Mouse (Mus musculus): ENCODE measurements at regions not wholly inside any gene's neighbourhood (a gene's known extent, or its start where the extent isn't known, plus 50 kb on each side); places are given as distances from the start of the nearest gene placed in this dataset.

DNA sequence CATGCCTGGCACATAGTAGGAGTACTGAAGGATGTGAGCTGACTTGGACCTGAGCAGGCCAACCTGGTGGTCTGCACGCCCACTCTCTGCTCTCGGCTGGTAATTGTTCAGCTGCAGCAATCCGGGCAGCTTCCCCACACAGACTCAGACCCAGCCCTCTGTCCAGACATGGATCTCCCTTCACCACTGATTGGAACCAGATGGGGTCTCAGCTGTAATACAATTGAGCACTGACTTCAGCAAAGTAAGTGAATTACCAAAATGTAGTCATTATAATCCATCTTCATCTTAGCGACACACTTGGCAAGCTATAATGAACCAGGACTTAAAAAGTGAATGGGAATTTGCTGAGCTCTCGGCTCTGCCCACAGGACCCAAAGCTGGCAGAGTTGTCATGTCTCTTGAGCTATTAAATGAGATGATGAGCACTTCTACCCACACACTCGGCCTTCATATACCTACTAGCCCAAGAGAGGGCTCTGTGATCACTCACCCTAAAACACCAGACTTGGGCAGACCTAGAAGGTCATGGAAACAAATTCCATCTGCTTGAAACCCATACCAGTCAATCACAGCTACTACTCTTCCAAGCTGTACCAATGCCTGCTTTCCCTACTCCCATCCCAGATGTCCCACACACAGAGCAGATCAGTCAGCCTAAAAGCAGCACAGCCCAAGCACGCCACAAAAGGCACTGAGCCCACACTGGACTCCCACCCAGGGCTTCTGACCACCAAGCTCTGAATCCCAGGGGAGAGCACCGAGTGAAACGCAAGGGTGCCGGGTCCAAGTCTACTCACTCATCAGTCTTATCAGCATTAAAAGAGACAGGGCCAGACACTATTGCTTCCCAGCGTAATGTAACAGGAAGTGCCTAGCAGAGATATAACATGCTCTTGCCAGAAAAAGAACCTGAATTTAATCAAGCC is 231.2 kb upstream of the Zfp637 start:
- Histone ChIP-seq H3K9me3 (no peaks in the 10 kb centered on the region), H3K4me3 (no peak overlapping the region), H3K27me3 (replicated peaks; ENCODE audit: low read depth, poor library complexity, severe bottlenecking) (no peaks in the 10 kb centered on the region), H3K4me1 (peaks cover 40% of the 10 kb centered on the region), H3K36me3 (replicated peaks) (no peaks in the 10 kb centered on the region), H3K27ac (replicated peaks) (peak overlapping the region; percentile 78)
- 60% methylated on average over 11 of the region's 11 CpGs for WGBS
- peak; percentile 77 for DNase-seq (ENCODE audit: low spot score)

DNA sequence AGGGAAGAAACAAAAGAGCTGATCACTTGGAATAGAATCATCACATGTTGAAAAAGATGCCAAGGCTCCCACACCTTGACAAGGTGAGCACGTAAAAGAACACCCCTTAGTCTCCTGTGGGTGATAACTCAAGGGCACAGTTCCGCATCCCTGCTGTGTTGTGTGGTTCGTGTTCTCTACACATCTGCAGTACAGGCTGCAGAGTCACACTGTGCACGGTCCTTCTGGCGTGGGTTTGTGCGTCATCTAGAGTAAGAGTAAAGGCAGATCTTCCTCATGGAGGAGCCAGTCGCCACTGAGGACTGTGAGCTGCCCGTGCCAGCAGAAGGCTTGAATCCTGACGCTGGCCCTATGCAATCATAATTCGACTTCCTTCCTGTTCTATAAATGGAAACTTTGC is 229.7 kb upstream of the Zfp637 start:
- Histone ChIP-seq H3K27ac (replicated peaks) (peak overlapping the region; percentile 44; the same call in 1 of the 2 replicates), H3K4me1 (peaks cover 40% of the 10 kb centered on the region), H3K9me3 (no peaks in the 10 kb centered on the region), H3K36me3 (replicated peaks) (no peaks in the 10 kb centered on the region), H3K4me3 (no peak overlapping the region), H3K27me3 (replicated peaks; ENCODE audit: low read depth, poor library complexity, severe bottlenecking) (no peaks in the 10 kb centered on the region)
- 86% methylated on average over 10 of the region's 10 CpGs for WGBS
- DNase-seq (ENCODE audit: low spot score) = no peak

GRCm38 (mm10) chr6:117611965-117612364 is 229.0 kb upstream of the Zfp637 start:
- peaks cover 40% of the 10 kb centered on the region for H3K4me1 ChIP-seq

DNA sequence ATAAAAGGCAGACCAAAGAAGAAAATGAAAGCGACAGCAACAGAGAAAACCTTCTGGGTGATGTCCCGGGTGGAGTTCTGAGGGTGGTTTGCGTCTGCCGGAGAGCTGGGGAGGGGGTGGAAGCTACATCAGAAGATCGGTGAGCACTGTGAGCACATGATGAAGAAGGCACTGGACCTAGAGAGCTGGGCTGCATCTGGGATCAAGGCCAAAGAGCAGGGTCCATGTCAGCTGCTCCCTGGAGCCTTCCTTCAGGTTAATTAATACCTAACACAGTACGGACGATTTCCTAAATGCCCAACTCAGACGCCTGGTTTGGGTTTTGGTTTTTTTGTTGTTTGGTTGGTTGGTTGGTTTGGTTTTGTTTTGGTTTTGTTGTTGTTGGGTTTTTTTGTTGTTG is 228.6 kb upstream of the Zfp637 start:
- H3K36me3 ChIP-seq (replicated peaks) = no peaks in the 10 kb centered on the region
- H3K9me3 ChIP-seq = no peaks in the 10 kb centered on the region
- H3K4me1 ChIP-seq = peaks cover 40% of the 10 kb centered on the region
- DNase-seq (ENCODE audit: low spot score) = no peak
- no peak overlapping the region for H3K4me3 ChIP-seq
- H3K27ac ChIP-seq (replicated peaks) = peak overlapping the region; percentile 54; the same call in 1 of the 2 replicates
- WGBS = 64% methylated on average over 8 of the region's 8 CpGs
- no peaks in the 10 kb centered on the region for H3K27me3 ChIP-seq (replicated peaks; ENCODE audit: low read depth, poor library complexity, severe bottlenecking)

More at GRCm38 (mm10) chr6:117611965-117612364, 229.0 kb upstream of the Zfp637 start:
- Histone ChIP-seq H3K27ac (replicated peaks) (peak overlapping the region; percentile 54; the same call in 1 of the 2 replicates), H3K36me3 (replicated peaks) (no peaks in the 10 kb centered on the region), H3K9me3 (no peaks in the 10 kb centered on the region), H3K4me3 (no peak overlapping the region), H3K27me3 (replicated peaks; ENCODE audit: low read depth, poor library complexity, severe bottlenecking) (no peaks in the 10 kb centered on the region)
- WGBS = 87% methylated on average over 8 of the region's 8 CpGs
- DNase-seq (ENCODE audit: low spot score) = no peak

DNA sequence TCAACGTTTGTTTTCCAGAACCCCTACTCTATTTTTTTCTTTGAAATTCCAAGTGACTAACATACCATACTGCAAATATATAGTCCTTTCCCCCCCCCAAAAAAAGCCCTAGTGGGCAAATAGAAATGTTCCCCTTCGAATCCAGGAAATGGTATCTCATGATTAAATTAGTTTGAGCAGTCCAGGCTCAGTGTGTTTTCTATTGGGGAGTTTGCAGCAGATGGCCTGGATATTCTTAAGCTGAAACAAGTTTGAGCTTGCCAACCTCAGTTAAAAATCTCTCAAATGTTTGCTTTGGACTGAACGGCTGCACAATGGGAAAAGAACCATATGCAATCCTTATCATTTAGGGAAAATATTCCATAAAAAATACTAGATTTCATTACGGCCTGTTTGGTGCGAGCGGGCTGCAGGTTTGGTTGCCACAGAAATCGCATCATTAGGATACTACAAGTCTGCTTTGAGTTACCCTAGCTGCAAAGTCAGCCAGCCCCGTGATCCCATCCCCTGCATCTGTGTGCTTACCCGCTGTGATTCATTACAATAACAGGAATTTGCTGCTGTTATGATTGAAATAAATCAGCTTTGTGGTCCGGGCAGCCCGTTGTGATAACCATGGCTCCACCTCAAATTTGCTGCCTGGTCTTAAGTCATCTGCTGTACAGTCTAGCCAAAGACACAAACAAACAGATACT is 227.2 kb upstream of the Zfp637 start:
- H3K27ac ChIP-seq (replicated peaks) = peak overlapping the region; percentile 80
- no peaks in the 10 kb centered on the region for H3K27me3 ChIP-seq (replicated peaks; ENCODE audit: low read depth, poor library complexity, severe bottlenecking)
- no peak overlapping the region for H3K4me3 ChIP-seq
- no peaks in the 10 kb centered on the region for H3K9me3 ChIP-seq
- H3K36me3 ChIP-seq (replicated peaks) = no peaks in the 10 kb centered on the region
- peak; percentile 38 for DNase-seq (ENCODE audit: low spot score)
- H3K4me1 ChIP-seq = peaks cover 40% of the 10 kb centered on the region
- 52% methylated on average over 11 of the region's 11 CpGs for WGBS

GRCm38 (mm10) chr6:117614386-117614785 is 226.6 kb upstream of the Zfp637 start:
- H3K27ac ChIP-seq (replicated peaks) = peak overlapping the region; percentile 80
- no peak for DNase-seq (ENCODE audit: low spot score)
- 83% methylated on average over 6 of the region's 6 CpGs for whole genome bisulfite sequencing
- H3K36me3 ChIP-seq (replicated peaks) = no peaks in the 10 kb centered on the region
- H3K4me3 ChIP-seq = no peak overlapping the region
- no peaks in the 10 kb centered on the region for H3K27me3 ChIP-seq (replicated peaks; ENCODE audit: low read depth, poor library complexity, severe bottlenecking)
- H3K9me3 ChIP-seq = no peaks in the 10 kb centered on the region
- peaks cover 35% of the 10 kb centered on the region for H3K4me1 ChIP-seq

GRCm38 (mm10) chr6:117617168-117617567 is 223.8 kb upstream of the Zfp637 start:
- 88% methylated on average over 6 of the region's 6 CpGs for WGBS
- Histone ChIP-seq H3K4me1 (peaks cover 25% of the 10 kb centered on the region), H3K4me3 (no peak overlapping the region), H3K27me3 (replicated peaks; ENCODE audit: low read depth, poor library complexity, severe bottlenecking) (no peaks in the 10 kb centered on the region), H3K9me3 (no peaks in the 10 kb centered on the region), H3K36me3 (replicated peaks) (no peaks in the 10 kb centered on the region), H3K27ac (replicated peaks) (no peak overlapping the region)
- DNase-seq (ENCODE audit: low spot score) = no peak

DNA sequence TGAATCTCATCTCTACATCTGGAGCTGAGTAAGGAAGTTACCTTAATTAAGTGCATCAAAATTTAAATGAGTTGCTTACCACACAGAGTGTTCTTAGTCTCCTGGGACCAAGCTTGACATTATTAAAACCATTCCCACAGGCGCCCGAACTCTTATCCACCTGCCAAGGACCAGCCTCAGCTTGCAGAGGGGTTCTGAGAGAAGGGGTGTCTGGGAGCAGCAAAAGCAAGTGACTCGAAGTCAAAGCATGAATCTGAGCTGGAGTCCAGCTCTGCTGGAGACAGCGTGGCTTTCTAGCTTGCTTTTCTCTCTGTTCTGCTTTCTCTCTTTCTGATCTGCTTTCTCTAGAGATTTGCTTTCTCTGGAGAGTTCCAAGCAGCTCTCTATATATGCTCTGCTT is 223.0 kb upstream of the Zfp637 start:
- Histone ChIP-seq H3K4me3 (no peak overlapping the region), H3K27me3 (replicated peaks; ENCODE audit: low read depth, poor library complexity, severe bottlenecking) (no peaks in the 10 kb centered on the region), H3K9me3 (no peaks in the 10 kb centered on the region), H3K27ac (replicated peaks) (no peak overlapping the region), H3K4me1 (peaks cover 19% of the 10 kb centered on the region), H3K36me3 (replicated peaks) (no peaks in the 10 kb centered on the region)
- WGBS = 81% methylated on average over 4 of the region's 4 CpGs
- DNase-seq (ENCODE audit: low spot score) = no peak

- Histone ChIP-seq H3K4me1 (peaks cover 5% of the 10 kb centered on the region; the same call in 1 of the 2 replicates), H3K36me3 (replicated peaks) (no peaks in the 10 kb centered on the region), H3K9me3 (no peaks in the 10 kb centered on the region), H3K27ac (replicated peaks) (0 out of 2 replicates have a peak overlapping the region, but pooled peaks have one; percentile 30), H3K4me3 (no peak overlapping the region), H3K27me3 (replicated peaks; ENCODE audit: low read depth, poor library complexity, severe bottlenecking) (no peaks in the 10 kb centered on the region)
- WGBS = 68% methylated on average over 2 of the region's 2 CpGs
- no peak for DNase-seq (ENCODE audit: low spot score)
These were observed 221.4 kb upstream of the Zfp637 start for GRCm38 (mm10) chr6:117619606-117620005.

DNA sequence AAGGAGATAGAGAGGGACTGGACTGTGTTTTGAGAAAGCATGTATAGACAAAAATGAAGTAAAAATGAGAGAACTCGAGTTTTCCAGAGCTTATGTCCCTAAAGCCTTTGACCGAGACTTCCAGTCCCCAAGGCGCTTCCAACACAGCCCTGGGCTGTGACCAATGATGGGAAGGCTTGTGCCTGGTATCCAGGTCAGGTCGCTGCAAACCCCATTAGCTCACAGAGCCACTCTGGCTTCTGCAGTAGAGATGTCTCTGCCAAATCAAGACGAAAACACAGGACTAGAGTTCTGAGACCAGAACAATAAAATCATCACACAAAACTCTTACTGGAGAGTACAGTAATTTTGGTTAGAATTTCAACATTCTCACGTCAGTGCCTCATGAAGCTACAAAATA is 218.5 kb upstream of the Zfp637 start:
- DNase-seq (ENCODE audit: low spot score) = no peak
- peaks cover 10% of the 10 kb centered on the region for H3K4me1 ChIP-seq
- 85% methylated on average over 6 of the region's 6 CpGs for WGBS
- no peak overlapping the region for H3K27ac ChIP-seq (replicated peaks)
- H3K27me3 ChIP-seq (replicated peaks; ENCODE audit: low read depth, poor library complexity, severe bottlenecking) = no peaks in the 10 kb centered on the region
- H3K4me3 ChIP-seq = no peak overlapping the region
- H3K36me3 ChIP-seq (replicated peaks) = no peaks in the 10 kb centered on the region
- no peaks in the 10 kb centered on the region for H3K9me3 ChIP-seq

GRCm38 (mm10) chr6:117622946-117623345 is 218.0 kb upstream of the Zfp637 start:
- Histone ChIP-seq H3K9me3 (no peaks in the 10 kb centered on the region), H3K4me1 (peaks cover 10% of the 10 kb centered on the region), H3K27me3 (replicated peaks; ENCODE audit: low read depth, poor library complexity, severe bottlenecking) (no peaks in the 10 kb centered on the region), H3K36me3 (replicated peaks) (no peaks in the 10 kb centered on the region), H3K27ac (replicated peaks) (no peak overlapping the region), H3K4me3 (no peak overlapping the region)
- no peak for DNase-seq (ENCODE audit: low spot score)

- Histone ChIP-seq H3K27me3 (replicated peaks; ENCODE audit: low read depth, poor library complexity, severe bottlenecking) (no peaks in the 10 kb centered on the region), H3K27ac (replicated peaks) (peak overlapping the region; percentile 30; the same call in 1 of the 2 replicates), H3K36me3 (replicated peaks) (no peaks in the 10 kb centered on the region), H3K9me3 (no peaks in the 10 kb centered on the region), H3K4me1 (peaks cover 7% of the 10 kb centered on the region), H3K4me3 (no peak overlapping the region)
- no peak for DNase-seq (ENCODE audit: low spot score)
- 46% methylated on average over 5 of the region's 5 CpGs for WGBS
These were observed 215.3 kb upstream of the Zfp637 start for GRCm38 (mm10) chr6:117625716-117626115.

DNA sequence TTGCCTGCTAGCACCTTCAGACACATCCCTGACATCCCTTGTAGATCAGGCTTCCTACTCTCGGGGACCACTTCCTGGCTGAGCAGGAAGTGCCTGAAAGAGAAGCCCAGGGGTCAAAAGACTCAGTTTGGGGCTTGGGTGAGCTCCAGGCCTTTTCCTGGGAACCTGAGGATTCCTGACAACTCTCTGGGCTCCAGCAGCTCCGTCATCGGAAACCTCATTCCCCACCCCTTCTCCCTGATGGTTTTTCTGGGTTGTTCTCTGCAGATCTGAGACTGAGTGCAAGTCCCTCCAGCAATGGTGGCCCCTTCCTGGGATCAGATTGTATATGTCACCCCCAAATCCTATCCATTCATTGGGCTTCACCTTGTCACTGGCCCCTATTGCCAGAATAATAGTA is 213.5 kb upstream of the Zfp637 start:
- Histone ChIP-seq H3K27ac (replicated peaks) (no peak overlapping the region), H3K36me3 (replicated peaks) (no peaks in the 10 kb centered on the region), H3K9me3 (no peaks in the 10 kb centered on the region), H3K4me1 (peaks cover 7% of the 10 kb centered on the region), H3K27me3 (replicated peaks; ENCODE audit: low read depth, poor library complexity, severe bottlenecking) (no peaks in the 10 kb centered on the region), H3K4me3 (no peak overlapping the region)
- no peak for DNase-seq (ENCODE audit: low spot score)
- WGBS = 87% methylated on average over 3 of the region's 3 CpGs

Measured in embryonic facial prominence, embryonic 10.5 days (tissue).